Mouse (Mus musculus) ovary, postnatal 36 days (tissue): Measurements from ENCODE around the gene Tmem185b.

Experiments used
- DNase-seq: peaks from one replicate; pipeline ENCODE4 v3.0.0; 2022; ENCODE audit warnings: low spot score, mixed read lengths

Tmem185b gene

GRCm38 (mm10) chr1:119525689-119526591 lies at the start of gene Tmem185b:
Gene Tmem185b, plus strand, starts transcription at chr1:119526160.
- peak; percentile 93 for DNase-seq

- no peak for DNase-seq
Measured at GRCm38 (mm10) chr1:119476905-119477353, 49.0 kb upstream of the Tmem185b start.

GRCm38 (mm10) chr1:119479641-119480040 lies 46.3 kb upstream of the Tmem185b start:
- DNase-seq: no peak

GRCm38 (mm10) chr1:119480678-119481077 lies 45.3 kb upstream of the Tmem185b start:
- DNase-seq: no peak

- DNase-seq: no peak
Measured at GRCm38 (mm10) chr1:119481205-119481932, 44.6 kb upstream of the Tmem185b start.

- no peak for DNase-seq
Measured at GRCm38 (mm10) chr1:119482891-119483290, 43.1 kb upstream of the Tmem185b start.

GRCm38 (mm10) chr1:119484457-119484856 lies 41.5 kb upstream of the Tmem185b start:
- peak; percentile 38 for DNase-seq

- no peak for DNase-seq
Measured at GRCm38 (mm10) chr1:119485825-119486224, 40.1 kb upstream of the Tmem185b start.

GRCm38 (mm10) chr1:119487917-119488590 lies 37.9 kb upstream of the Tmem185b start:
- no peak for DNase-seq

- DNase-seq: no peak
Measured at GRCm38 (mm10) chr1:119490765-119491164, 35.2 kb upstream of the Tmem185b start.

GRCm38 (mm10) chr1:119492097-119492496 lies 33.9 kb upstream of the Tmem185b start:
- peak; percentile 76 for DNase-seq

- no peak for DNase-seq
Measured at GRCm38 (mm10) chr1:119492505-119492904, 33.5 kb upstream of the Tmem185b start.

GRCm38 (mm10) chr1:119494024-119494711 lies 31.8 kb upstream of the Tmem185b start:
- no peak for DNase-seq

GRCm38 (mm10) chr1:119494712-119495395 lies 31.1 kb upstream of the Tmem185b start:
- no peak for DNase-seq

- no peak for DNase-seq
Measured at GRCm38 (mm10) chr1:119495396-119495775, 30.6 kb upstream of the Tmem185b start.

- no peak for DNase-seq
Measured at GRCm38 (mm10) chr1:119497346-119498004, 28.5 kb upstream of the Tmem185b start.

GRCm38 (mm10) chr1:119498536-119499231 lies 27.3 kb upstream of the Tmem185b start:
- no peak for DNase-seq

- DNase-seq: no peak
Measured at GRCm38 (mm10) chr1:119499456-119499855, 26.5 kb upstream of the Tmem185b start.

- no peak for DNase-seq
Measured at GRCm38 (mm10) chr1:119501881-119502280, 24.1 kb upstream of the Tmem185b start.

- DNase-seq: no peak
Measured at GRCm38 (mm10) chr1:119502729-119503128, 23.2 kb upstream of the Tmem185b start.
